Mouse (Mus musculus) heart, adult 18-20 months (tissue): ENCODE results near the gene Rnf181. TPM values are rescaled to one million over a fixed set of nuclear protein-coding genes. Genes with fewer than 3 reads are reported as not detected.

Experiments
- DNase-seq, 2 experiments: peaks; one replicate each; pipeline ENCODE4 v3.0.0; 2021 to 2022; ENCODE audit warnings: mixed read lengths in 1 of 2
- total RNA-seq, 2 experiments: library from RNA; stranded (reverse); gene quantifications; 2 replicates each; pipeline ENCODE4 v1.2.3; 2021

Gene Rnf181
- total RNA-seq, 2 experiments from 2014 or later, result 37.5 to 41.6 TPM

DNA sequence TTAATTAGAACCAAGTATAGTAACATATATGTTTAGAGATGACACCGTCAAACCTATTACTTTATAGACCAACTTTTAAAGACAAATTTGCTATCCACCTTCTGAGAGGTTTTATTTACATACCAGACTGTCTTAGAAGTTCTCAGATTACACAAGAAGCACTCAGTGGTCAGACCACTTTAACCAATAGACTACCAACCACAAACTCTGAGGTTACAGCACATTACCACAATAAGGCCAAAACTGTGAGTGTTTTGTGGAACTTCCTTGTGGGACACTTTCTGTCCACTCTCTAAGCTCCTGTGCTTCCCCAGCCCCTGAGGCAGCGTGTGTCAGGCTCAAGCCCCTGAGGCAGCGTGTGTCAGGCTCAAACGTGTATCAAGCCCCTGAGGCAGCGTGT lies 37.7 kb downstream of the Rnf181 start:
- DNase-seq, result no peak

DNA sequence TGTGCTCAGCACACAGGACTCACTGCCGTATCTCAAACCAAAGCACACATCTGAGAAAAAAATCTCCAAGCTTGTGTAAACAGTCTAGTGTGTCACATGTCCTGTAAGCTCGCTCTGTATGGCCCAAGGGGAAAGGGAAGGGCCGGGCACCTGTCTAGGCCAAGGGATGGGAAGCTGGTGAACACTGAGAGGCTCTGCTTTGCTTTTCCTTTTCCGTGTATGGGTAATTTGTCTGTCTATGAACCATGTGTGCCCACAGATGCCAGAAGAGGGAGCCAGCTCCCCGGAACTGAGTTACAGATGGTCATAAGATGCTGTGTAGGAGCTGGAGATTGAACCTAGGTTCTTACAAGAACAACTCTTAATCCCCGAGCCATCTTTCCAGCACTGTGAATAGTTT lies 40.5 kb downstream of the Rnf181 start:
- DNase-seq, result peak; percentile 29 to 36

DNA sequence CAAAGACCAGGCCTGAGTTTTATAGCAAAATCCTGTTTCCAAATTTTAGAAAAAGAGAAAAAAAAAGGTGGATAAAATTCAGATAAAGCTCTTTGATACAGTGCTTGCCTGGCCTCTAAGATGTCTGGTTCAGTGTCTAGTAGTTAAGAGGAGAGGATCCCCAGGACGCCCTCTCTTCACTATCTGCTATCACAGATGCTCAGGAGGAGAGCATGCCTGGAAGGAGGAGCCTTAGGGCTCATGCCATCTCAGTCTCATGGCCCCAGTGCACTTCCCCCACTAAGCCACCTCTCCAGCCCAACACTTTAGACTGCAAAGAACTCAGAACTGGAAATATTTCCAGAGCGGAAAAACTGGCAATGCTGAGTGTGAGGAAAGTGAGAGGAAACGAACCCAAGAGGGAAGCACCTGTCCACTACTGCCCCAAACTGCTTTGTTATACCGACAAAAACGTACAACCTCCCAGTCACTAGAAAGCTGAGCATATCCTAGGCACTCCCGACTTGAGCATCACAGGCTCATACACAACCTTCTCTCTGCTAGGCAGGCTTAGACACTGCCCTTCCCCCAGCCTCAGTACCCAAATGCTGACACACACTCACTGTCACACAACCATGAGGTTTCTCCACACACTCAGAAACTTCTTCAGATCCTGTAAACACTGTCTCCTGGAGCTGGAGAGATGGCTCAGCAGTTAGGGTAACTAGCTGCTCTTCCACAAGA lies 42.8 kb downstream of the Rnf181 start:
- no peak for DNase-seq

DNA sequence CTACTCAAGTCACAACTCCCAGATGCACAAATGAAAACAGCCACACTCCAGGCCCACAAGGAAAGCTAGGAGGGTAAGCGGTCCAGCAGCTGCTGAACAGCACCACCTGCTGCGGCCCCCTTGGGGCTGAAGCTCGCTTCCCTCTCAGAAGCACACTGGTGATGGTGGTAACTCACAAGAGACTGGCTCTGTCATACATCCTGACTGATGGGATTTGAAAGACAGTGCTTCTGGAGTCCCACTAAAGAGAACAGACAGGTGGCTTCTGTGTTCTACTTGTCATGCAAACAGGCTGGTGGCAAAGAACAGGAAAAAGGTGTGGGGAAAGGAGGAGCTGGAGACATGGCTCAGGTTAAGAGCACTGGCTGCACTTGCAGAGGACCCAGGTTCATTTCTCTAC lies 43.8 kb downstream of the Rnf181 start:
- DNase-seq, result no peak

DNA sequence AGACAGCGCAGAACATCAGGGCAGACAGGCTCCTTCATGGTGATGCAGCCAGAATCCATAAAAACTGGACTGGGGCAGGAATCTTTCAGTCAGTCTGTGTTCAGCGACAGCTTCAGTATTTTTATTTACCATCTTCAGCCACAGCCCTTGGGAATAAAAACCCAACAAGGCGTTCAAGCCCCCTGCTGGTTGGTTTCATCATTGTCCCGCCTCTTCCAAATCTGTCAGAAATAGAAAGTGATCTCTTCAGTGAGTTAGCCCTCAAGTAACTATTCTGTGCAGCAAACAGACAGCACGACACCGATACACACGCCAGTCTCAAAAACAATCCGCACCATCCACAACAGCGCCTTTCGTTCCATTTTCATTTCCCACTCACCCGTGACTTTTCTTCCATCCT lies 47.7 kb downstream of the Rnf181 start:
- DNase-seq, result peak; percentile 55 to 74

DNA sequence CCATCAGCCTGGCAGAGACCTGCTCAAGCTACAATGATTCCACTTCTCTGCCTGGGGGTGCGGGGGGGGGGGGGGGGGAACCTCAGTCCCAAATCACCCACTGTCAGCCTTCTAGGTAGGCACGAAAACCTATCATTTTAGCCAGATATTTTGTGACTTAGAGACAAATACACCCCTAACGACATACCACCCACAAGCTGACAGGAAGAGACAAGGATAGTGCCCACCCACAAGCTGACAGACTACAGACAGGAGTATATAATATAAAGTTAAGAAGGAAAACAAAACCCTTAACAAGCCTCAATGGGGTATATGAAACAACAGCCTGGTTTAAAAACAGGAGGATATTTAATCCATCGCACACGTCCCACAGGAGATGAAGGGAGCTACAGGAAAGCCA lies 48.3 kb downstream of the Rnf181 start:
- no peak for DNase-seq

DNA sequence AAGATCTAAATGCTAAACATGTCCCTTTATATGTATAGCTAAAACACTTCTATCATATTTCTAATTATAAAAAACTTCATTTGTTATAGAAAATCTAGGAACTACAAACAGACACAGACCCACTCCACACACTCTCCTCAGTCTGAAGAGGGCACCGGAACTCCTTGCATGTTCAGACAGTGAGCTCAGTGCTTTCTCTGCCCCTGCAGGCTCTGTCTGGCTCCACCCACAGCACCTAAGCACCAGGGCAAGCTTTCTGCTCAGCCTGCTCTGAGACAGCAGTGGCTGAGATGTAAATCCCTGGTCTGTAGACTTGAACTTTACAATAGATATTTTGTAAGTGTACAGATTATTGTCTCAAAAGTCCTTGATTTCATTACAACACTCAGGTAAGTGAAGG lies 50.7 kb downstream of the Rnf181 start:
- no peak for DNase-seq

DNA sequence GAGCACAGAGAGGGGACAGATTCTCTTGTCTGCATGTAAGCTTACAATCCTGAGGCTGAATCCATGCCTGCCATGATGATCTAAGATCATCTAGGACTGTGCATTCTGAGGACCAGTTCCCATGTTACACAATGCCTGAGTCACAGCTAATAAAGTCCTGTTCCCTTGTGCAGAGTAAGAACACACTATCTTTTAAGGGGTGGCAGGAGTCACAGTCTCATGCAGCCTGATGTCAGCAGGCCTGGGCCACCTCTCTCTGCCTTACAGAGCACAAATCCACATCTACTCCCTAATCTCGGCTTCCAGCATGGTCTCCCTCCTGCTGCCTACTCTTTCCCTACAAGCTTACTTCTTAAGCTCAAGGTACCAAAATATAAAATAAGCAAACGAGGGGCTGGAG lies 51.4 kb downstream of the Rnf181 start:
- no peak for DNase-seq

DNA sequence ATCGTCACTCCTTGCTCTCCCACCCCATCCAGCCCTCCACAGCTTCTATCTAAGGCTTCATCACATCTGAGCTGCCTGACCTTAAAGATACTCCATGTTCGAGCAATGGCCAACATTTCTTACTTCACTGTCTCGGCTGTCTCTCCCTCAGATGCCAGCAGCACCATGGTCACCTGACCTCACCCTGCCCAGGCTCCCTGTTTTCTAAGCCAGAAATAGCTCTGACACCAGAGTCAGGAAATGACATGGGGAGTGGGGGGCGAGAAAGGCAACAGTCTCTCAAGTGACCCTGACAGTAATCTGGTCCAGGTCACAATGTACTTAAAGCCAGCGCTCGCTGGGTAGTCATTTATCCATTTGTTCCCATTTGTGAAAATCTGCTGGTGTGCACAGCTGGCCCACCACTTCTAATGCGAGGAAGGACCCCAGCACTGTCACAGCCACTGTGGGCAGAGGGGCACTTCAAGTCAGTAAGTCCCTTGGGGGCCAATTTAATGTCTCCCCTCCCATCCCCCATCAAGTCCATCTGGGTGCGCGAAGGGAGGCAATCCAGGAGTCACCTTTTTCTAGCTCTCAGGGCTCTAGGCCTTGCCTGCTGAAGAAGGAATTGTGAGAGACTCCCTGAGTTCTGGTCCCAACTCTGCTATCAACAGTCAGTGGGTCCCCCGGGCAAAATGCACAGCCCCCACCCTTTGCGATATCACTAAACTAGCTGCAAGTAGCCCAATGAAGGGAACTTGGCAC lies 53.5 kb downstream of the Rnf181 start:
- peak; percentile 26 to 27 for DNase-seq

DNA sequence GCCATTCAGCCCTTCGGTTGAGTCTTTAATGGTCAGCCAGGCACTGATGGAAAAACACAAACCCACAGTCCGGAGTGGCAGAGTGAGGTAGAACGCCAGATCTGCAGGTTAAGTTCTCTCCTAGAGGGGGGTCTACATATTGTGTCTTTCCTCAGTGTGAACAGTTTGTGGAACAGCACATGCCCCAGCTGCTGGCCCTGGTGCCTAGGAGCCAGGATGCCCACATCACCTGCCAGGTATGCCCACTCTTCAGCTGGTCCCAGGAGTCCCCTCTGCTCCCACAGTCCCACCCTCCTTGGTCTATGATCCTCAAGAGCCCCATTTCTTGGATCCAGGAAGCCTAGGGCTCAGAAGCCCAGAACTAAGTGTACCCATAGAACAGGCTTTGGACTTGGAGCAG lies 54.6 kb downstream of the Rnf181 start:
- no peak for DNase-seq

Other genes starting within 250 kb of the Rnf181 start
- gene Atoh8, start 131.4 kb downstream of the Rnf181 start, total RNA-seq, result 1 to 10 TPM; 8.3 to 9.1 TPM
- not detected for gene Sftpb, start 62.3 kb downstream of the Rnf181 start, total RNA-seq
- gene Usp39, start 21.8 kb downstream of the Rnf181 start, total RNA-seq, result 10 to 100 TPM; 15.9 to 16.1 TPM
- 1 to 10 TPM; 8.4 to 8.5 TPM for gene 0610030E20Rik, start 19.6 kb downstream of the Rnf181 start, total RNA-seq
- 10 to 100 TPM; 20.0 to 22.6 TPM for gene Tmem150a, start 11.5 kb downstream of the Rnf181 start, total RNA-seq
- gene Vamp5, start 13.5 kb upstream of the Rnf181 start, total RNA-seq, result 10 to 100 TPM; 48.9 to 61.5 TPM
- 10 to 100 TPM; 70.0 to 79.6 TPM for gene Vamp8, start 23.7 kb upstream of the Rnf181 start, total RNA-seq
- 10 to 100 TPM; 26.0 to 34.2 TPM for gene Ggcx, start 47.4 kb upstream of the Rnf181 start, total RNA-seq
- 100 to 1,000 TPM; 130 to 166 TPM for gene Mat2a, start 72.6 kb upstream of the Rnf181 start, total RNA-seq
- under 1 TPM in 1 of 2 experiments, not detected in 1; 0.25 TPM for gene Sh2d6, start 154.8 kb upstream of the Rnf181 start, total RNA-seq
- 10 to 100 TPM in 1 of 2 experiments, 1 to 10 TPM in 1; 9.4 to 11.9 TPM for gene Capg, start 177.4 kb upstream of the Rnf181 start, total RNA-seq
- 10 to 100 TPM; 11.6 to 12.6 TPM for gene Elmod3, start 231.5 kb upstream of the Rnf181 start, total RNA-seq
- 100 to 1,000 TPM; 199 to 208 TPM for gene Retsat, start 231.5 kb upstream of the Rnf181 start, total RNA-seq